Mouse (Mus musculus) mature B cell (primary cell): ENCODE data around the gene Ethe1.
"Not testable (repeated sequence)": the region's sequence is repeated elsewhere in the genome, so short reads cannot be mapped to it uniquely, and the experiment has no call there.

Experiments
- in situ Hi-C: fragments of 300-500 bp; cut with MboI; formaldehyde crosslinking; loops from 2 replicates; pipeline ENCODE4 v1.14.3; 2019

Ethe1 gene

DNA sequence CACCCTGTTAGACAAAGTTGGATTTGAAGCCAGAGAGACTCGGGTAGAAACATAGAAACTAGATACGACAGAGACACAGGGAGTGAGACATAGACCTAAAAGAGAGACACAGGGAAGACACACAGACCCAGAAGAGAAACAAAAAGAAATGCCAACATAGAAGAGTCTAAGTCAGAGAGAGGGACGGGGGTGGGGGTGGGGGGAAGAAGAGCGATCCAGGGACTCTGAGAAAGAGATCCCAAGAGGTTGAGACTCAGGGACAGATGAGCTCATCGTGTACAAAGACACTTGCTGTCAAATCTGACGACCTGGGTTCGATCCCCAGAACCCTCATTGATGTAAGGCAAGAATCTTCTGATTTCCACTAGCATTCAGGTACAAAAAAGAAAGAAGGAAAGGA, 24.4 kb downstream of the Ethe1 start:
- in situ Hi-C loops = no loop called here

DNA sequence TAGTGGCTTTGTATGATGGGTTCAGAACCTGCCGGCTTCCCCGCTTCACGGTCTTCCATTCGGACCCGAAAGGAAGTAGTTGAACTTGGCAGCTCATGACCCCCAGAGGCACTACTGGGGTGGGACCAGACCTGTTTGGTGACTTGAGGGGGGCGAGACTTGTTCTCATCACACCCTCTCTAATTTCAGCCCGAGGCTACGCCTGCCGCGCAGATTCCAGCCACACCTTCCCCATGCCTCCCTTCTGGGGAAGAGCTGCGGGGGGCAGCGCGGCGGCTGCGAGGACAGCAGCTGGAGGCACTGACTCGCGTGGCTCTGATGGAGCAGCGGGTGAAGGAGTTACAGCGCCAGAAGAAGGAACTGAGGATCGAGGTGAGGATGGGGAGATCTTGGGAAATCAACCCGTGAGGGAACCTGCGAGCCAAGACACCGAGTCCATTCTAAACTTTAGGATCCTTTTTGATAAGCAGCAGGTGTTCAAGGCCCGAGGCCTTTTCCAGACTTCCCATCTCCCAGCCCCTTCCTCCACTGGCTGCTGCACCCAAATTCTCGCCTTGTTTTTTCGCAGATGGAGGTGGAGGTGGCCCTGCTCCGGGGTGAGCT, 25.1 kb downstream of the Ethe1 start:
- in situ Hi-C loops = no loop called here

DNA sequence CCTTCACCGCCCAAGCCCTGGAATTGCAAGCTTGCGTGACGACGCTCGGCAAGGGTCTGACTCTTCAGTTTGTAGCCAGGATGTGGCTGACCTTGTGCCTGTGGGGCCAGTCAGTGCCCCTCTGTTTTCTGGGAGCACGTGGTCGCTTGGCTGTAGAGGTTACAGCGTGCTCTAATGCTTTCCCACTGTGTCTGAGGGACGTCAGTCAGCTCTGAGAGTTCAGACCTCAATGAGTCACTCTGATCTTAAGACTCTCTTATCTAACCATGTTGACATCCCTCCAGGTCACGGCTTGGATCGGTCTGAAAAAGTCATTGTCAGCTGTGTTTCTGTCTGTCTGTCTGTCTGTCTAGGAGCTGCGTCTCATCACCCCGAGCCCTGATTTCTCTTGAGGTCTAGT, 27.5 kb downstream of the Ethe1 start:
- in situ Hi-C loops = no loop called here

DNA sequence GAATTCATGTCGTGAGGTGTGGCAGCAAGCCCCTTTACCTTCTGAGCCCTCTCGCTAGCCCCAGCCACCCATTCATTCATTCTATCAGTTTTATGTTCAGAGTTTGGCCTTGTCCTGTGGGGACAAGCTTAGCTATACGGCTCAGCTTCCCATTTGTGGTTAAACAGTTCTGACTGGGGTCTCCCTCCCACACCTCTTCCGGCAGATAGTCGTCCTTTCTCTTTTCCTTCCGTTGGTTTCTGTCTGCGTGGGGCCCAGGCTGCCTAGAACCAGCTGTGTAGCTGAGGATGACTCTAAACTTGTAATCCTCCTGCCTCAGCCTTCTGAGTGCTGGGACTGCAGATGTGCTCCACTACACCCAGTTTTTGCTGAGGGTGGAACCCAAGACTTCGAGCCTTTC, 30.4 kb downstream of the Ethe1 start:
- in situ Hi-C loops = no loop called here

GRCm38 (mm10) chr7:24618374-24618773, 31.0 kb downstream of the Ethe1 start:
- in situ Hi-C loops = not testable (repeated sequence)

- in situ Hi-C loops = no loop called here
These were observed 32.5 kb downstream of the Ethe1 start for GRCm38 (mm10) chr7:24619671-24620397.

DNA sequence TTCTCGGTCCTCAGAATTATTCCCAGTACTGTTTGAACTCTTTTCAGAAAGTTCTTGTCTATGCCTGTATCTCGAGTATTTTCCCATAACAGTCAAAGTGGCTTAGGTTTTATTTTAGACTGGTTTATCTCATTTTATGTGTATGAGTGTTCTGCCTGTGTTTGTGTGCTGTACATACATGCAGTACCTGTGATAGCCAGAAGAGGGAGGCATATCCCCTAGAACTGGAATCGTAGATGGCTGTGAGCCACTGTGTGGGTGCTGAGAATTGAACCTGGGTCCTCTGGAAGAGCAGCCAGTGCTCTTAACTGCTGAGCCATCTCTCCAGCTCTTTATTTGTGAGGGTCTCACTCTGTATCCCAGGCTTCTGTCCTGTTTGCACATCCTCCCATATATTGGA, 33.9 kb downstream of the Ethe1 start:
- in situ Hi-C loops = no loop called here

GRCm38 (mm10) chr7:24622967-24623366, 35.6 kb downstream of the Ethe1 start:
- in situ Hi-C loops = no loop called here

DNA sequence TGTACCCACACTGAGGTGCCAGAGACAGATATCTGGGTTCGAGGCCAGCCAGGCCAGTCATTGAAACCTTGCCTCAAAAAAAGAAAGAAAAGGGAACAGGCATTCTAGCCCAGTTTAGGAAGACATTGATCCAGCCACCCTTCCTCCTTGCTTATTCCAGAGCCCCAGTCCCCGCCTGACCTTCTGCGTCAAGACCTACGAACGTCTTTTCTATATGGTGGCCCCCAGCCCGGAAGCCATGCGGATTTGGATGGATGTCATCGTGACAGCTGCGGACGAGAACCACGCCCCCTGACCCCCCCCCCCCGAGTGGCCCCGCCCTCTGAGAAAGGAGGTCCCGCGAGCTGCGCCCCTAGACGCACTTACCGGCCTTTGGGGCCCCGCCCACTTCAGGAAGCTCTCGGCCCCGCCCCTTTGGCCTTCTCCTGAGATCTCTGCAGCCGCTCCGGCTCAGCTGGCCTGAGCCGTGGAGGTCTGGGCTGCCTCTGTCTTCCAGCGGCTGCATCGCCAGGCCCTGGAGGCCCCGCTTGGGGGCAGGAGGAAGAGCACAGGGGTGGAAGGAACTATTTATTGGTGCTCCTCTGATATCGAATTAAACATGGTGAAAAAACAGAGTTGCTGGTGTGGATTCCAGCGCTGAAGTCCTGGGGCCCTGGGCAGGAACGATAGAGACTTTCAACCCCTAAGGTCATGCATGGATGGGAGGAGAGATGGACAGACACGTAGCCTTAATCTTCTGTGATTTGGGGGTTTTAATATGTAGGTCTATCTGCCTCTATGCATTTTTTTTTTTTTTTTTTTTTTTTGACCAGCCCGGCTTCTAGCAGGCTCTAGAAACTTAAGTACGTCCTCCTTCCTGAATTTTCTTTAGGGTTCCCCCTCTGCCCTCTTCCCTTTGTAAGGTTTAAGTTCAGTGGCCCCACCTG, 41.6 kb downstream of the Ethe1 start:
- in situ Hi-C loops = no loop called here

DNA sequence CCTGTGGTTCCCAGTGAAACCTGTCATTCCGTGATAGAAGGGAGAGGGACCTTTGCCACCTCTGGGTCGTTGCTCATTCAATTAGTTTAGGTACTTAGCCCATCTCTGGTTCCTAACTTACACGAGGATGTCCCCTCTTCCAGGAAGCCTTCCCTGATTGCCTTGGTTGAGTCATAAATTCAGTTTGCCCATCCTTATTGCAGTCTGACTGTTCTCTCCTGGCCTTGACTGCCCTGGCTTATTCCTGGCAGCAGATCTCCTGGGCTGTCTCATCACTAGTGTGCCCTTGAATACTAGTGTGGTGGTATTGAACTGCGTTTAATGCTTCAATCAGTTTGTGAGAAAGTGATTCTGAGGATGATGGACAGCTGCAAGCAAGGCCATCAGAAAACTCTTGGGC, 42.3 kb downstream of the Ethe1 start:
- in situ Hi-C loops = no loop called here

DNA sequence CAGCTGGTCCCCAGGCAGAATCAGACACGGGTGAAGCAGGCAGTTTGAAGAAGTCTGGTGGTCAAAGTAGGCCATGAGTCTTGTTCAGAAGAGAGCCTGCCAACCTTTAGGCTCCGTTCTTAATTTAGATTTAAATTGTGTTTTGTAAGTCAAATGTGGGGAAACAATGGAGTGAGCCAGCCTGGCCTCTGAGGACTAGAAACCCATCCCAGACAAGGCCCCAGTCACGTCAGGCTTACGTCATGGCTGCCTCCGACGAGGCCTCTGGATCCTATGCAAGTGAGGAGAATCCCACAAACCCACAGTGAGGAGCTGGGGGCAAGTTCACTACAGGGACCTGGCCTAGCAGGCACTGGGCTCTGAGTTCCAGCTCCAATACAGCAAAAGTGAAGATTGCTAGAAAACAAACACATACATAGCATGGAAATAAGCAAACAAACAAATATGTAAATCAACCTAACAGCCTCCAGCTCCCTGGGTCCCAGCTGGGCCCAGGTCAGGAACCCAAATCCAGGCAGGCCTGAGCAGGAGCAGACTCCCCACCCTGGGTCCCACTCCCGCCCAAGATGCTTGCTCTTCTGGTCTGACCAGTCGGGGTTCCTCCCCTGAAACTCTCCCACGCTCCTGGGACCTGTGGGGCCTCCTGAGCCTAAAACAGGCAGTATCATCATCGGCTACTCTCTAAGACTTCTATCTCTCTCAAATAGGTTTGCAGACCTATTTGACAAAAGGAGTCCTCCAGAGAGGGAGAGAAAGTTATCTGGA, 43.0 kb downstream of the Ethe1 start:
- in situ Hi-C loops = no loop called here

GRCm38 (mm10) chr7:24636264-24636663, 48.9 kb downstream of the Ethe1 start, which contains the start of gene Lypd3:
TSS of gene Lypd3 (plus strand) at chr7:24636550.
- in situ Hi-C loops = no loop called here

DNA sequence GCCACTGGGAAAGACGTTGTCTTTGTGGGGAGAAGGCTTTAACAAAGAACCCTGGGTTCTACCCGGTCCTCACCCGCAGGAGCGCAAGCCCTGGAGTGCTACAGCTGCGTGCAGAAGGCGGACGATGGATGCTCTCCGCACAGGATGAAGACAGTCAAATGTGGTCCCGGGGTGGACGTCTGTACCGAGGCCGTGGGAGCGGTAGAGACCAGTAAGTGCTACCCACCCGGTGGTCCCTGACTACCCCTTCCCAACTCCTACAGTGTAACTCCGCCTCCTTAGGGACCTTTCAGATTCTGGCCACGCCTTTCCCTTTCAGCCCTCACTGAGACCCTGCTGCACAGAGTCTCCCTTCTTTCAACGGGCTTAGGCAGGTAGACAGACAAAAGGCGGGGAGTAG, 49.7 kb downstream of the Ethe1 start:
- in situ Hi-C loops = no loop called here

- in situ Hi-C loops = no loop called here
These were observed 50.9 kb downstream of the Ethe1 start for GRCm38 (mm10) chr7:24638026-24638856.

GRCm38 (mm10) chr7:24640450-24640849, 53.1 kb downstream of the Ethe1 start:
- in situ Hi-C loops = loop anchor here (5.0 kb wide), 1 partner anchor 33 kb away; no protein-coding TSS in a partner anchor

- in situ Hi-C loops = loop anchor here (5.0 kb wide), 1 partner anchor 35 kb away; no protein-coding TSS in a partner anchor
These were observed 55.1 kb downstream of the Ethe1 start for GRCm38 (mm10) chr7:24642491-24642890.

GRCm38 (mm10) chr7:24644492-24644891, 57.1 kb downstream of the Ethe1 start:
- in situ Hi-C loops = loop anchor here (5.0 kb wide), 1 partner anchor 37 kb away; no protein-coding TSS in a partner anchor

DNA sequence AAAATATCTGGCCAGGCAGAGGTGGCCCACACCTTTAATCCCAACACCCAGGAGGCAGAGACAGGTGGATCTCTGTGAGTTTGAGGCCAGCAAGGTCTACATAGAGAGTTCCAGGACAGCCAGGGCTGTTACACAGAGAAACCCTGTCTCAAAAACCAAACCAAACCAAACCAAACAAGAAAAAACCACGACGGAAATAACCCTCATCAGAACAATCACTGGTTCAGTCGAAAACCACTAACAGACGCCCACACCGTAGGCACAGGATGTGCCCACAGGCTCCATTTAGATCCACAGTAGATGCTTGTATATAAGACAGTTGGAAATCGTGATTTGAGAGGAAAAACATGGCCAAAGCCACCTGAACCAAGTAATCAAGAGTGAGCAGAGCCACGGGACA, 57.7 kb downstream of the Ethe1 start:
- in situ Hi-C loops = loop anchor here (5.0 kb wide), 1 partner anchor 38 kb away; no protein-coding TSS in a partner anchor

DNA sequence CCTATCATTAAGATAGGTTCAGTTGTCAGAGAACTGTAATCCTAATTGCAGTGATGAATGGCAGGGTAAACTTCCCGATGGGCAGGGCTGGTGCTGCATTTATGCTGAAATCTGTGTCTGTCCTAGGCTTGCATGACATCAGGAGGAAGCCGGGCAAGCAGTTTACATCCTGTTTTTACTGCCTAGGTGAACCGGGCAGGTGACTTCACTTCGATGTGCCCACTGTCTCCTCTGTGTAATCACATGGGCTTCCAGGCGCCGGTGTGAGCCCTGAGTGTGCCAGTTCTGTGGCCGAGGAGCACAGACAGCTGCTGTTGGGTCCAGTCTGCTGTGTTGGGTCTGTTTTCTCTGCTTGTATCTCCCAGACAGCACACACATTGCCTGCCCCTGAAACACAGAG, 59.1 kb downstream of the Ethe1 start:
- in situ Hi-C loops = no loop called here

GRCm38 (mm10) chr7:24653681-24654080, 66.3 kb downstream of the Ethe1 start:
- in situ Hi-C loops = no loop called here
